Mouse (Mus musculus) midbrain, embryonic 14.5 days (tissue): ENCODE results near the gene Lbh. TPM values are rescaled to one million over a fixed set of nuclear protein-coding genes. Genes with fewer than 3 reads are reported as not detected.

Experiments
- ATAC-seq: fragments of 200-750 bp; cut with Nextera tagmentation; 2 replicates; pipeline ENCODE4 v1.8.0; 2017; ENCODE audit warnings: moderate number of reproducible peaks, moderate library complexity; ENCODE audit not compliant: low FRiP score, low TSS enrichment
- DNase-seq: peaks from one replicate; pipeline ENCODE4 v3.0.0-alpha.2; 2015
- H3K27ac ChIP-seq: fragments of 300-500 bp; sonication (generic); replicated peaks from 2 replicates; pipeline ENCODE4 v1.5.1; 2014; ENCODE audit warnings: mild to moderate bottlenecking, low read depth, low read length, moderate library complexity
- H3K27me3 ChIP-seq: fragments of 300-500 bp; sonication (generic); 2 replicates; pipeline ENCODE4 v1.6.1; 2014; ENCODE audit warnings: low read length, control low read depth, mixed read lengths; ENCODE audit not compliant: control insufficient read depth, insufficient read depth
- H3K36me3 ChIP-seq: fragments of 300-500 bp; sonication (generic); 2 replicates; pipeline ENCODE4 v1.6.1; 2014; ENCODE audit warnings: low read length, control low read depth; ENCODE audit not compliant: control insufficient read depth, insufficient read depth
- H3K4me1 ChIP-seq: fragments of 300-500 bp; sonication (generic); 2 replicates; pipeline ENCODE4 v1.6.1; 2014; ENCODE audit warnings: mild to moderate bottlenecking, antibody characterized with exemption, low read length, control low read depth; ENCODE audit not compliant: control insufficient read depth, insufficient read depth
- H3K4me2 ChIP-seq: fragments of 300-500 bp; sonication (generic); 2 replicates; pipeline ENCODE4 v1.6.1; 2014; ENCODE audit warnings: mild to moderate bottlenecking, low read length, moderate library complexity
- H3K4me3 ChIP-seq: fragments of 300-500 bp; sonication (generic); replicated peaks from 2 replicates; pipeline ENCODE4 v1.5.1; 2014; ENCODE audit warnings: low read depth, low read length
- H3K9ac ChIP-seq: fragments of 300-500 bp; sonication (generic); replicated peaks from 2 replicates; pipeline ENCODE4 v1.6.1; 2014; ENCODE audit warnings: mild to moderate bottlenecking, low read length, moderate library complexity
- H3K9me3 ChIP-seq: fragments of 300-500 bp; sonication (generic); 2 replicates; pipeline ENCODE4 v1.6.1; 2016; ENCODE audit warnings: low read length, control low read depth, mixed read lengths; ENCODE audit not compliant: control insufficient read depth
- WGBS: fragments of 180-500 bp; shearing (Covaris S2); extraction: QIAGEN DNeasy Blood & Tissue Kit; methylation state at CpG from one replicate; pipeline ENCODE4 v1.1.7; 2014; 5-methylcytosine and 5-hydroxymethylcytosine counted together
- polyA plus RNA-seq: library from polyadenylated mRNA; unstranded; fragments of >200 nt; fragmentation: Nextera tagmentation; extraction: Ambion mirVana; gene quantifications from 2 replicates; pipeline ENCODE4 v1.2.1, GENCODE M21; 2014

Lbh gene
- polyA plus RNA-seq, 1 experiment from 2014 or later = 8.9 TPM

DNA sequence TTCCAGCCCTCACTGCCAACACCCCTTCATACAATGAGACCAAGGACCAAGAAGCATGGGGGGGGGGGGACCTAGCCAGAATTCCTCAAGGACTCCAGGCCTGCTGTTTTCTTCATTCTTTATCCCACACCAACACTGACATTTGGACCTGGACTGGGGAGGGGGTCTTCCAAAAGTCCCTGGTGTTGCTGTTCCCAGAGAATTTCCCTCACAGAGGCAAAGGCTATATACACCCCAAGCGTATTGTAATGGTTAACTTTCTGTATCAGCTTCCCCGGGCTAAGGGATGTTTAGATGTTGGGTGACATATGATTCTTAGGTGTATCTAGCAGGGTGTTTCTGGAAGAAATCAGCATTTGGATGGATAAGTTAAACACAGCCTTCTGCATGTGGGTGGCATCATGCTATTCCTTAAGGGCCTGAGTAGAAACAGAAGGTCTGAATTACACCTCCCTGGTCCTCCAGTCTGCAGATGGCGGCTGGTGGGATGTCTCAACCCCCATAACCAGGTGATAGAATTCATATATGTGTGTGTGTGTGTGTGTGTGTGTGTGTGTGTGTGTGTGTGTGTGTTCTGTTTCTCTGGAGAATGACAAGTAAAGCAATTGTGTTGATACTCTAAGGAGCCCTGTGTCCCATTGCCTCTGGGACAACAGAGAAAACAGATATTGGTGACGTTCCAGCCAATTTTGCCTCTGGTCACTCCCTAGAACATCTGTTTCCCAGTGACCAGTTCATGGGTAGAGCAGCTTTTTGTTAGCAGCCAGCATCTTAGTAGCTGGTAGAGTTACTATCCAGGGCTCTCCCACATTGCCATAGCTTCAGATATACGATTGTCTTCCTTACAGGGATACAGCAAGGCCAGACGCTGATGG lies 35.9 kb downstream of the Lbh start:
- H3K9ac ChIP-seq = no peak overlapping the region
- H3K36me3 ChIP-seq = no peaks in the 10 kb centered on the region
- no peak overlapping the region for H3K4me2 ChIP-seq
- no peaks in the 10 kb centered on the region for H3K9me3 ChIP-seq
- ATAC-seq (no peak), DNase-seq (no peak)
- WGBS = 91% methylated on average over 6 of the region's 6 CpGs
- no peaks in the 10 kb centered on the region for H3K4me1 ChIP-seq
- no peak overlapping the region for H3K27ac ChIP-seq
- no peaks in the 10 kb centered on the region for H3K27me3 ChIP-seq
- H3K4me3 ChIP-seq = no peak overlapping the region

DNA sequence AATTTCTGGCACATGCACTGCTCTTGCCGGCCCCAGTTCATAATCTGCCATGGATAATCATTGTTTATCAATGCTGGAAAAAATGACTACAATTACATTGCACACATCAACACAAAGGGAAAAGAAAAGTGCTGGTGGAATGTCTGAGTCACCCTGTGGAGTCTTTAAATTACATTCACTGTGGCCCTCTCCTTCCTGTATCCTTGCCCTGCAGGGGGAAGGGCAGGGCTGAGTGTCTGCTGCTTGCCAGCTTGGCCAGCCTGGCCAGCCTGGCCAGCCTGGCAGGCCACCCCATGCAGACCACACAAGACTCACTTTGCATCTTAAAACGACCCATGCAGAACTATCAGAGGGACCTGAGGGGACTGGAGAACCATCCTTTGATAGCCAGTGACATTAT lies 37.4 kb downstream of the Lbh start:
- Histone ChIP-seq H3K4me2 (no peak overlapping the region), H3K4me3 (no peak overlapping the region), H3K4me1 (no peaks in the 10 kb centered on the region), H3K27me3 (no peaks in the 10 kb centered on the region), H3K27ac (no peak overlapping the region), H3K9me3 (no peaks in the 10 kb centered on the region), H3K36me3 (no peaks in the 10 kb centered on the region), H3K9ac (no peak overlapping the region)
- DNase-seq (no peak), ATAC-seq (no peak)
- 44% methylated on average over 2 of the region's 2 CpGs for WGBS

DNA sequence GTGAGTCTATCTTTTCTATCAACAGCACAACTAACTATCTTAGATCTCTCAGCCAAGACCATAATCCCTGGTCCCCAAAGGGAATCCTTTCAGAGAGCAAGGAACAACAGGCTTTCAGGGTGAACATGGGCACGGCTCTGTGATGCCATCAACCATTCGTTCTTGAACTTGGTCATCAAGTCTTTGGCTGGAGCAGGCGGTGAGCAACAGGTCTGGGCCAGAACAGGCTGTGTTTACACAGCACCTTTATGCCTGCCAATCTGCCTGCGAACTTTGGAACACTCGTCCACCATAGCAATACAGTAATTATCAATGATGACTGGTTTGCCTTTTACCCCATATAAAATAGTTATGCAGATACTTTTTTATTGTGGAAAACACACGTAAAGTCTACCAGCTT lies 38.9 kb downstream of the Lbh start:
- Histone ChIP-seq H3K4me1 (no peaks in the 10 kb centered on the region), H3K27ac (no peak overlapping the region), H3K36me3 (no peaks in the 10 kb centered on the region), H3K27me3 (no peaks in the 10 kb centered on the region), H3K4me3 (no peak overlapping the region), H3K9me3 (no peaks in the 10 kb centered on the region), H3K4me2 (no peak overlapping the region), H3K9ac (no peak overlapping the region)
- DNase-seq (no peak), ATAC-seq (no peak)
- WGBS = 89% methylated on average over 6 of the region's 6 CpGs

DNA sequence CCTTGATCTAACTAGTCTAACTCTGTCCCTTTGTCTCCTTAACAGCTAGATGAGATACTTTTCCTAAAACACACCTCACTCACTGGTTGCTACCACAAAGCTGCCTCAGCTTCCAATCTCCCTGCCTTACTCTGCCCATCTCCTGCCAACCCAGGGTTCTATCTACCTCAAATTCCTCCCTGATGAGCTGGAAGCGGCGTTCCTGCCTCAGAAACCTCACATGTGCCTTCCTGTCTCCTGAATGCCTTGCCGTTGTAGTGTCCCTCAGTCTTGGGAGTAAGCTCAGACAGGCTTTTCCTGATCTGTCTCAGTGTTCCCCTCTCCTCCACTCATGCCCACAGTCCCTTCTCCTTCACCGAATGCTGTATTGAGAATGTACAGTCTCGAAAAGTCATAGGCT lies 40.8 kb downstream of the Lbh start:
- H3K9ac ChIP-seq = no peak overlapping the region
- no peaks in the 10 kb centered on the region for H3K27me3 ChIP-seq
- H3K4me3 ChIP-seq = no peak overlapping the region
- H3K36me3 ChIP-seq = no peaks in the 10 kb centered on the region
- WGBS = 96% methylated on average over 5 of the region's 5 CpGs
- H3K4me2 ChIP-seq = no peak overlapping the region
- no peaks in the 10 kb centered on the region for H3K9me3 ChIP-seq
- ATAC-seq (no peak), DNase-seq (no peak)
- no peak overlapping the region for H3K27ac ChIP-seq
- no peaks in the 10 kb centered on the region for H3K4me1 ChIP-seq

DNA sequence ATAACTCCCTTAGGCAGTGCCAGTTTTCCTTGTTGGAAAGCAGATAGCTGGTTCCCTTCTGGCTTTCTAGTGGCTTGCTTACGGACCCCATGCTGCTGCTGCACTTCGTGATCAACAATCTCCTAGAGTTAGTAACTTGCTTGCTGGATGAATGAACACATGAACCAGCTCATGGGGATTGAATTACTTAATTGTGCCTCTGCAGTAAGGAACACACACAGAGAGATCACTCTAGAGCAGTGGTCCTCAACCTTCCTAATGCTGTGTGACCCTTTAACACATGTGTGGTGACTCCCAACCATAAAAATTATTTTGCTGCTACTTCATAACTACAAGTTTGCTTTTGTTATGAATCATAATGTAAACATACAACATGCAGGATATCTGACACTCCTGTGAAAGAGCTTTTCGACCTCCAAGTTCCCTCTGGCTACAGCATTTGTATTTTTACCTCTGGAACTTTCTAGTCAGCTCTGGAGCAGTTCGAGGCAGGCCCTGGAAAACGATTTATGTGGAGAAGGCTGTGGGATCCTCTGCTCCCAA lies 41.5 kb downstream of the Lbh start:
- Histone ChIP-seq H3K27me3 (no peaks in the 10 kb centered on the region), H3K27ac (no peak overlapping the region), H3K4me3 (no peak overlapping the region), H3K9ac (no peak overlapping the region), H3K9me3 (no peaks in the 10 kb centered on the region), H3K36me3 (no peaks in the 10 kb centered on the region), H3K4me1 (no peaks in the 10 kb centered on the region), H3K4me2 (no peak overlapping the region)
- DNase-seq (no peak), ATAC-seq (no peak)
- WGBS = 82% methylated on average over 5 of the region's 5 CpGs

DNA sequence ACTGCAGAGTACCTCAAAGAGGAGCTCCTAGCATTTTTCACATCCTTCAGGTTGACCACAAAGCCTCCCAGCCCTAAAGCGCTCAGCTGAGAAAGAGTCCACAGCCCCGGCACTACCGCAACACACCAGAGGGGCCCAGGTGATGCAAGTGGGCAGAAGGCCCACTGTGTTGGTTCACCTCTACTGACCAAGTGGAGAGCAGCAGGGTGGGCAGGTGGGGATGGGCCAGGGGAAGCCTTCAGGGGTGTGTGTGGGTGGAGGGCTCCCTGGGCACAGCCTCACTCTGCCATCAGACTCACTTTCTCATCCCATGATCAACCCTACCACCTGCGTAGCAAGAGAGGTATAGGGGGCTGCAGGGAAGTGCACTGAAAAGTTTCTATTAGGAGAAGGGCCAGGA lies 42.1 kb downstream of the Lbh start:
- no peaks in the 10 kb centered on the region for H3K4me1 ChIP-seq
- H3K36me3 ChIP-seq = no peaks in the 10 kb centered on the region
- no peaks in the 10 kb centered on the region for H3K27me3 ChIP-seq
- no peak overlapping the region for H3K4me3 ChIP-seq
- no peak overlapping the region for H3K9ac ChIP-seq
- DNase-seq (no peak), ATAC-seq (no peak)
- no peak overlapping the region for H3K4me2 ChIP-seq
- no peaks in the 10 kb centered on the region for H3K9me3 ChIP-seq
- 89% methylated on average over 4 of the region's 4 CpGs for WGBS
- no peak overlapping the region for H3K27ac ChIP-seq

DNA sequence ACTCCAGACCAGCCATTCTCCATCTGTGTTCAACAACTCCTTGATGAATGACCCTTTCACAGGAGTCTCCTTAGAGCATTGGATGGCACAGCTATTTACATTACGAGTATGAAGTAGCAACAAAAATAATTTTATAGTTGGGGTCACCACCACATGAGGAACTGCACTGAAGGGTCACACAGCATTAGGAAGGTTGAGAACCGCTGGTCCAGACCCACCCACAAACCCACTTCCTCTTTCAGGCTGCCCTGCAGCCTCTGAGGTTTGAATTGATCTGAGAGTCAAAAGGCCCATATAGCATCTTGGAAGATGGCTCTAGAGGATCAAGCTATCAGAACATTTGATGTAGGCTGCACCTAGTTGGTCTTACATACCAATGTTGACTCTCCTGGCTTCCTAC lies 42.8 kb downstream of the Lbh start:
- Histone ChIP-seq H3K4me1 (no peaks in the 10 kb centered on the region), H3K4me3 (no peak overlapping the region), H3K9ac (no peak overlapping the region), H3K9me3 (no peaks in the 10 kb centered on the region), H3K27me3 (no peaks in the 10 kb centered on the region), H3K36me3 (no peaks in the 10 kb centered on the region), H3K4me2 (no peak overlapping the region), H3K27ac (no peak overlapping the region)
- ATAC-seq = no peak
- no peak for DNase-seq
- 86% methylated on average over 2 of the region's 2 CpGs for WGBS

DNA sequence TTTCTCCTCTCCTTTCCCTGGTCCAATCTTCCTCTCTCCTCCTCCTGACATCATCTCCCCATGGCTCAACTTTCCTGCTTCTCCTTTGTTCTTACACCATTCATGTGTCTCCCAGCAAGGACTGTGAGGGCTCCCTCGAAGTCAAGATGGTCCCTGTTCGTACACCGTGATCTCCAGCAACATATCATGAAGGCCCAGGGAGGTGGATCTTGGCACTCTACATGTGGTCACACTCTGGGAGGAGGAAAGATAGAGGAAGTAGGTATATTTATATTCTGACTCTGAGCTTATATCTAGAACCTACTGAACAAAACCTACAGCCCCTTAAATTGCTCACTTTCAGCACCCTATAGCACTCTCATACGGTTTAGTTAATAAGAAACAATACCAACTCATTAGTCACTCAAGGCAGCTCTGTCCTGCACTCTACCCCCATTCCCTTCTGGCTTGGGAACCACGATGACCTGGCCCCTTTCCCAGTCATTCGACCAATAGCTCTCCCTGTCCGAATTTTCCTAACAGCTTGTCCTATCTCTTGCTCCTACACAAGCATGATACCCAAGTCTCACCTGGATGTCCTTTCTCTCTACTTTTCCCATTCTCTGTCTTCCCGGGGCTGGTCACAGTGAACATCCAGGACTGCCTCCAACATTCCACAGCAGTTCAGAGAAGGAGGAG lies 44.0 kb downstream of the Lbh start:
- WGBS = 90% methylated on average over 8 of the region's 8 CpGs
- H3K4me1 ChIP-seq = no peaks in the 10 kb centered on the region
- no peak for ATAC-seq
- no peak overlapping the region for H3K4me3 ChIP-seq
- no peaks in the 10 kb centered on the region for H3K36me3 ChIP-seq
- no peak overlapping the region for H3K27ac ChIP-seq
- H3K9ac ChIP-seq = no peak overlapping the region
- H3K4me2 ChIP-seq = no peak overlapping the region
- no peaks in the 10 kb centered on the region for H3K9me3 ChIP-seq
- H3K27me3 ChIP-seq = no peaks in the 10 kb centered on the region
- no peak for DNase-seq

DNA sequence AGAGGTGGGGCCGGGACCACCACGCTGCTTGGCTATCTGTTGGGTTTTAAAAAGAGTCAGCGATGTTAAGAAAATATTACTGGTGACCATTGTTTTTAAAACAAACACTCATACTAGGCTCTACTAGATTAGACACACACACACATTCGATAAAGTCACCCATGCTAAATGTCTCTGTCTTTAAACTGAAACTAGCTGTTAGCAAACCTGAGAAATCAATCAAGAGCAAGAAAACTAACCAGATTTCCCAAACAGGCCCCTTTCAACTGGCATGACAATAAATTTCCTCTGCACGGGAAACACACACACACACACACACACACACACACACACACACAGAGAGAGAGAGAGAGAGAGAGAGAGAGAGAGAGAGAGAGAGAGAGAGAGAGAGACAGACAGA lies 47.6 kb downstream of the Lbh start:
- H3K27ac ChIP-seq = no peak overlapping the region
- H3K4me2 ChIP-seq = no peak overlapping the region
- 90% methylated on average over 5 of the region's 5 CpGs for WGBS
- no peaks in the 10 kb centered on the region for H3K4me1 ChIP-seq
- H3K9ac ChIP-seq = no peak overlapping the region
- H3K4me3 ChIP-seq = no peak overlapping the region
- no peak for ATAC-seq
- H3K36me3 ChIP-seq = no peaks in the 10 kb centered on the region
- DNase-seq = no peak
- H3K9me3 ChIP-seq = no peaks in the 10 kb centered on the region
- no peaks in the 10 kb centered on the region for H3K27me3 ChIP-seq
